Mouse (Mus musculus) heart, postnatal 0 days (tissue): ENCODE data around the gene P4ha2. TPM values are rescaled to one million over a fixed set of nuclear protein-coding genes. Genes with fewer than 3 reads are reported as not detected.
A peak's percentile ranks its signal among the peaks of the same experiment; 100 is the strongest.

ENCODE experiments used
- ATAC-seq: fragments of 200-750 bp; cut with Nextera tagmentation; 2 replicates; pipeline ENCODE4 v1.8.0; 2017; ENCODE audit warnings: low read depth, moderate number of reproducible peaks, moderate library complexity; ENCODE audit not compliant: insufficient read depth
- DNase-seq: peaks from one replicate; pipeline ENCODE4 v3.0.0-alpha.2; 2016; ENCODE audit warnings: low spot score
- H3K27ac ChIP-seq: fragments of 300-500 bp; sonication (generic); 2 replicates; pipeline ENCODE4 v1.5.1; 2014; ENCODE audit warnings: low read depth, mild to moderate bottlenecking
- H3K27me3 ChIP-seq: fragments of 300-500 bp; sonication (generic); 2 replicates; pipeline ENCODE4 v1.6.1; 2014; ENCODE audit warnings: low read length, mixed read lengths; ENCODE audit not compliant: control insufficient read depth, insufficient read depth
- H3K36me3 ChIP-seq: fragments of 300-500 bp; sonication (generic); replicated peaks from 2 replicates; pipeline ENCODE4 v1.6.1; 2014; ENCODE audit warnings: low read length, mixed read lengths; ENCODE audit not compliant: control insufficient read depth, insufficient read depth
- H3K4me1 ChIP-seq: fragments of 300-500 bp; sonication (generic); 2 replicates; pipeline ENCODE4 v1.6.1; 2014; ENCODE audit warnings: antibody characterized with exemption; ENCODE audit not compliant: control insufficient read depth, insufficient read depth
- H3K4me2 ChIP-seq: fragments of 300-500 bp; sonication (generic); 2 replicates; pipeline ENCODE4 v1.6.1; 2014; ENCODE audit warnings: low read depth, mild to moderate bottlenecking, low read length, moderate library complexity
- H3K4me3 ChIP-seq: fragments of 300-500 bp; sonication (generic); 2 replicates; pipeline ENCODE4 v1.5.1; 2014; ENCODE audit warnings: low read depth, low read length
- H3K9ac ChIP-seq: fragments of 300-500 bp; sonication (generic); replicated peaks from 2 replicates; pipeline ENCODE4 v1.6.1; 2014; ENCODE audit warnings: low read depth, low read length, mixed read lengths
- H3K9me3 ChIP-seq: fragments of 300-500 bp; sonication (generic); replicated peaks from 2 replicates; pipeline ENCODE4 v1.6.1; 2016; ENCODE audit warnings: low read length; ENCODE audit not compliant: control insufficient read depth
- CTCF ChIP-seq: IDR thresholded peaks from 2 replicates; pipeline ENCODE4 v1.5.1; 2016; ENCODE audit warnings: antibody characterized with exemption, control low read depth, low read depth
- EP300 ChIP-seq: IDR thresholded peaks from 2 replicates; pipeline ENCODE4 v1.6.1; 2016; ENCODE audit warnings: antibody characterized with exemption, low read depth
- WGBS: fragments of 180-500 bp; shearing (Covaris S2); extraction: QIAGEN DNeasy Blood & Tissue Kit; methylation state at CpG from one replicate; pipeline ENCODE4 v1.1.7; 2014; 5-methylcytosine and 5-hydroxymethylcytosine counted together
- polyA plus RNA-seq: library from polyadenylated mRNA; unstranded; fragments of >200 nt; fragmentation: Nextera tagmentation; extraction: Ambion mirVana; gene quantifications from 2 replicates; pipeline ENCODE4 v1.2.1, GENCODE M21; 2015
- total RNA-seq: library from RNA; depleted of rRNA; stranded (reverse); fragments of >200 nt; gene quantifications from 2 replicates; pipeline ENCODE4 v1.2.3, GENCODE M21; 2014; ENCODE audit warnings: low replicate concordance

P4ha2 gene
- total and polyA plus RNA-seq, 2 experiments from 2014 or later, result 19.8 to 49.0 TPM

GRCm38 (mm10) chr11:54101701-54102100 lies 1.8 kb downstream of the P4ha2 start:
- Histone ChIP-seq H3K4me3 (peak overlapping the region; percentile 79), H3K36me3 (no peaks in the 10 kb centered on the region), H3K4me1 (peaks cover 31% of the 10 kb centered on the region), H3K27ac (no peak overlapping the region), H3K9ac (no peak overlapping the region), H3K27me3 (no peaks in the 10 kb centered on the region), H3K9me3 (no peaks in the 10 kb centered on the region), H3K4me2 (peak overlapping the region; percentile 91)
- TF ChIP-seq CTCF, result no peak
- no peak for TF ChIP-seq EP300
- DNase-seq (no peak), ATAC-seq (no peak)
- WGBS, result 65% methylated on average over 9 of the region's 9 CpGs

GRCm38 (mm10) chr11:54102706-54103449 lies 3.0 kb downstream of the P4ha2 start:
- H3K9me3 ChIP-seq, result no peaks in the 10 kb centered on the region
- H3K9ac ChIP-seq, result no peak overlapping the region
- TF ChIP-seq EP300, result no peak
- TF ChIP-seq CTCF, result no peak
- H3K4me2 ChIP-seq, result peak overlapping the region; percentile 91; the same call in 1 of the 2 replicates
- ATAC-seq (no peak), DNase-seq (no peak)
- H3K4me3 ChIP-seq, result no peak overlapping the region
- peaks cover 34% of the 10 kb centered on the region for H3K4me1 ChIP-seq
- H3K27ac ChIP-seq, result no peak overlapping the region
- H3K27me3 ChIP-seq, result no peaks in the 10 kb centered on the region
- 38% methylated on average over 10 of the region's 10 CpGs for WGBS
- H3K36me3 ChIP-seq, result no peaks in the 10 kb centered on the region

GRCm38 (mm10) chr11:54105011-54105410 lies 5.1 kb downstream of the P4ha2 start:
- H3K27ac ChIP-seq, result no peak overlapping the region
- no peak for TF ChIP-seq CTCF
- TF ChIP-seq EP300, result no peak
- ATAC-seq (no peak), DNase-seq (no peak)
- H3K4me3 ChIP-seq, result no peak overlapping the region
- H3K9ac ChIP-seq, result no peak overlapping the region
- H3K36me3 ChIP-seq, result no peaks in the 10 kb centered on the region
- no peak overlapping the region for H3K4me2 ChIP-seq
- H3K4me1 ChIP-seq, result peaks cover 51% of the 10 kb centered on the region
- WGBS, result 88% methylated on average over 6 of the region's 6 CpGs
- H3K9me3 ChIP-seq, result no peaks in the 10 kb centered on the region
- no peaks in the 10 kb centered on the region for H3K27me3 ChIP-seq

GRCm38 (mm10) chr11:54106676-54107075 lies 6.8 kb downstream of the P4ha2 start:
- 88% methylated on average over 3 of the region's 3 CpGs for WGBS

GRCm38 (mm10) chr11:54107239-54107638 lies 7.3 kb downstream of the P4ha2 start:
- no peak overlapping the region for H3K27ac ChIP-seq
- H3K4me2 ChIP-seq, result no peak overlapping the region
- TF ChIP-seq EP300 (no peak), CTCF (no peak)
- peaks cover 63% of the 10 kb centered on the region for H3K4me1 ChIP-seq
- WGBS, result 81% methylated on average over 7 of the region's 7 CpGs
- DNase-seq (no peak), ATAC-seq (no peak)
- H3K9ac ChIP-seq, result no peak overlapping the region
- no peaks in the 10 kb centered on the region for H3K27me3 ChIP-seq
- H3K36me3 ChIP-seq, result peaks cover 6% of the 10 kb centered on the region
- no peak overlapping the region for H3K4me3 ChIP-seq
- H3K9me3 ChIP-seq, result no peaks in the 10 kb centered on the region

More at GRCm38 (mm10) chr11:54106676-54107075, 6.8 kb downstream of the P4ha2 start:
- TF ChIP-seq EP300 (no peak), CTCF (no peak)
- no peak for DNase-seq
- H3K4me3 ChIP-seq, result no peak overlapping the region
- H3K27me3 ChIP-seq, result no peaks in the 10 kb centered on the region
- ATAC-seq, result no peak
- H3K36me3 ChIP-seq, result peaks cover 5% of the 10 kb centered on the region
- peaks cover 58% of the 10 kb centered on the region for H3K4me1 ChIP-seq
- no peak overlapping the region for H3K9ac ChIP-seq
- no peak overlapping the region for H3K4me2 ChIP-seq
- H3K27ac ChIP-seq, result 0 out of 2 replicates have a peak overlapping the region, but pooled peaks have one; percentile 30
- no peaks in the 10 kb centered on the region for H3K9me3 ChIP-seq
